Mouse (Mus musculus) olfactory bulb, adult 2 months (tissue): ENCODE measurements around the gene Fbxo9.

Experiments
- CTCF ChIP-seq: fragments of 200-500 bp; IDR thresholded peaks from 2 replicates; pipeline ENCODE4 v1.5.1; 2012; ENCODE audit warnings: low read depth, mild to moderate bottlenecking, low read length, moderate library complexity; ENCODE audit not compliant: insufficient read depth
- POLR2A ChIP-seq: fragments of 200-500 bp; IDR thresholded peaks from 2 replicates; pipeline ENCODE4 v1.6.1; 2012; ENCODE audit warnings: mild to moderate bottlenecking, low read depth, low read length, moderate library complexity; ENCODE audit not compliant: insufficient read depth

GRCm38 (mm10) chr9:78096376-78096775 lies 12.5 kb downstream of the Fbxo9 start:
- no peak for TF ChIP-seq CTCF
- no peak for TF ChIP-seq POLR2A
